Mouse (Mus musculus) large intestine, adult 2 months (tissue): ENCODE results near the gene Mb. TPM values are rescaled to one million over a fixed set of nuclear protein-coding genes. Genes with fewer than 3 reads are reported as not detected.

Experiments used
- DNase-seq: peaks from one replicate; pipeline ENCODE4 v3.0.0-alpha.2; 2012; ENCODE audit warnings: low read depth, low spot score
- WGBS: fragments of 180-500 bp; shearing (Covaris S2); methylation state at CpG from one replicate; pipeline ENCODE4 v1.1.7; 2018; 5-methylcytosine and 5-hydroxymethylcytosine counted together
- polyA plus RNA-seq: library from polyadenylated mRNA; depleted of rRNA; stranded (reverse); fragments of >200 nt; gene quantifications from 2 replicates; pipeline ENCODE4 v1.2.3, GENCODE M21; 2012; rRNA removed

Mb gene
- polyA plus RNA-seq, 1 experiment, result 0.60 TPM

GRCm38 (mm10) chr15:76998878-76999588, 51.4 kb downstream of the Mb start:
- 42% methylated on average over 21 of the region's 21 CpGs for WGBS
- no peak for DNase-seq

- WGBS, result 27% methylated on average over 2 of the region's 2 CpGs
- no peak for DNase-seq
Observed at GRCm38 (mm10) chr15:76998048-76998447, 52.4 kb downstream of the Mb start.

GRCm38 (mm10) chr15:76994413-76994812, 56.1 kb downstream of the Mb start:
- DNase-seq, result no peak
- 56% methylated on average over 3 of the region's 3 CpGs for WGBS

GRCm38 (mm10) chr15:76987542-76988094, 62.9 kb downstream of the Mb start:
- WGBS, result 20% methylated on average over 21 of the region's 21 CpGs
- no peak for DNase-seq

- DNase-seq, result no peak
- WGBS, result 17% methylated on average over 11 of the region's 11 CpGs
Observed at GRCm38 (mm10) chr15:76987137-76987536, 63.3 kb downstream of the Mb start.

- 50% methylated on average over 3 of the region's 3 CpGs for WGBS
- DNase-seq, result no peak
Observed at GRCm38 (mm10) chr15:76982745-76983144, 67.7 kb downstream of the Mb start.

- 81% methylated on average over 4 of the region's 4 CpGs for WGBS
- no peak for DNase-seq
Observed at GRCm38 (mm10) chr15:76979799-76980198, 70.7 kb downstream of the Mb start.

- no peak for DNase-seq
- WGBS, result 65% methylated on average over 5 of the region's 5 CpGs
Observed at GRCm38 (mm10) chr15:76976619-76977018, 73.9 kb downstream of the Mb start.

GRCm38 (mm10) chr15:76973855-76974651, 76.4 kb downstream of the Mb start:
- WGBS, result 3% methylated on average over 30 of the region's 31 CpGs

GRCm38 (mm10) chr15:76973272-76973854, 77.1 kb downstream of the Mb start:
- no peak for DNase-seq
- 21% methylated on average over 8 of the region's 8 CpGs for WGBS

More at GRCm38 (mm10) chr15:76973855-76974651, 76.4 kb downstream of the Mb start:
- DNase-seq, result peak; percentile 66

- 89% methylated on average over 4 of the region's 4 CpGs for WGBS
- no peak for DNase-seq
Observed at GRCm38 (mm10) chr15:76972661-76973060, 77.8 kb downstream of the Mb start.

Other genes starting within 250 kb of the Mb start
- 2.1 and 2.6 TPM in 2 replicates for gene Zfp251, start 179.2 kb downstream of the Mb start, polyA plus RNA-seq
- 4.7 and 7.2 TPM in 2 replicates for gene Zfp7, start 171.4 kb downstream of the Mb start, polyA plus RNA-seq
- gene Gm49527, start 171.3 kb downstream of the Mb start, polyA plus RNA-seq, result 0.10 and 0.20 TPM in 2 replicates
- gene Zfp647, start 125.2 kb downstream of the Mb start, polyA plus RNA-seq, result 0.79 and 1.2 TPM in 2 replicates
- gene 1110038F14Rik, start 102.2 kb downstream of the Mb start, polyA plus RNA-seq, result 14.4 and 14.7 TPM in 2 replicates
- gene Apol6, start 5.9 kb downstream of the Mb start, polyA plus RNA-seq, result 3.6 and 3.8 TPM in 2 replicates